Mouse (Mus musculus): ENCODE data around the gene Pla1a. TPM values are rescaled to one million over a fixed set of nuclear protein-coding genes. Genes with fewer than 3 reads are reported as not detected.
"Not testable (repeated sequence)": the region's sequence is repeated elsewhere in the genome, so short reads cannot be mapped to it uniquely, and the experiment has no call there.

The Pla1a gene
- 11.3 and 14.4 TPM in 2 replicates for polyA plus RNA-seq (2012; ENCODE audit: insufficient read depth, insufficient read length, missing spikeins)

DNA sequence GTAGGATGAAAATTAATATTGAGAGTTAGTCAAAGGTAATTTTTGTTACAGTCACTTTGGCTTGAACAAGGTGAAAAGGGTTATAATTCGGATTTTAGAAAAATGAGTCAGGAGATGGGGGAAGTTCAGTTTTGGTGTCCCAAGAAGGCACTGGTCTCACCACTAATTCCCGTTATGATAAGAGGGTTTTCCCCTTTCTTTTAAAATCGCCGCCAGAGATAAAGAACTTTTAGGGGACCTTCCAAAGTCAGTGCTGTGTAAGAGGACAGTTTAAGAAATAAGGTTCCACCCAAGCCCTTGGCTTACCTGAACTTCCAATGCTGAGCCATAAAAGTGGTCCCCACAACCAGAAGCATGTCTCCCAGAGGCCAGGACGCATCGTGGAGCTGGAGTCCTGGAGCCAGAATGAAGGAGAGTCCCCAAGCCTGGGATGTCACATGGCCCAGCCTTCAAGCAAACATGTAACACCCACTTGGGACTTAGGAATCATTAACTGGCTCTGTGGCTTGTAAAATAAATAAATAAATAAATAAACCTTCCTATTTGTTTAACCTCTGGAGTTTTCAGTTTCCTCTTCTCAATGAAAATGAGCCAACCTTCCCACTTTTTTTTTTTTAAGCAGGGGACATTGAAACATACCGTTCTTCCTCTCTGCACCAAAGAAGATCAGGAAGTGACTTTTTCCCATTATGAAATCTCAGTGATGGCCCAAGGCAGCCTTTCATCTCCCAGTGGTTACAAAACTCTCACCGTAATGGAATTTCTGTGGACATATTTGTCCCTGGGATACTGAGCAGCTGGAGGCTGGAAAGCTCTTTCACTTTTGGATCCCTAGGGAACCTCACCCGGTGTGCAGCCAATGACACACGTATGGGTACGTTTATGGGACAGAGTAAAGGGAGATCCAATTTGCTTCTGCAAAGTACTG is at the start of gene Pla1a:
Gene Pla1a (minus strand): TSS at position 648 of the 928 bp plus-strand sequence.
- peak within 1 kb of the TSS; percentile 63 for H3K27ac ChIP-seq (replicated peaks; ENCODE audit: low read depth, low read length)
- no peaks in the 10 kb centered on the region for H3K4me1 ChIP-seq (ENCODE audit: control insufficient read depth, insufficient read depth, insufficient read length, low read length)
- peak within 1 kb of the TSS; percentile 36 for H3K4me3 ChIP-seq (ENCODE audit: insufficient read depth, low read depth, low read length)

DNA sequence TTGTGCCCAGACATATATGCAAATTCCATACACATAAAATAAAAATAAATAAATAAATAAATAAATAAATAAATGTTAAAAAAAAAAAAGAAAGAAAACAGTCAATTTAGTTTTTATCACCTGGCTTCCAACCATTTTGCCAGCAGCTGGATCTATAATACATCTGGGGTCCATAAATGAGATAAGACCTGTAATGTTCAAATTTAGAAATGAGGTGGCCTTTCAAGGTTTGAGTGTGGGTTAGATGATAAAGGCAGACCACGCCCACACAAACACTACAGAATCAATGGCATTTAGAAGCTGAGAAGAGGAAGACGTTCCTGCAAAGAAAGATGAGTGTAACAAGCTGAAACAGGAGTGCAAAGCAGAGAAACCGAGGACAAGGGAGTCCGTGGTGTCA is 48.4 kb upstream of the Pla1a start:
- Histone ChIP-seq H3K27ac (replicated peaks; ENCODE audit: low read depth, low read length) (no peak overlapping the region), H3K4me1 (ENCODE audit: control insufficient read depth, insufficient read depth, insufficient read length, low read length) (no peaks in the 10 kb centered on the region), H3K4me3 (ENCODE audit: insufficient read depth, low read depth, low read length) (no peak overlapping the region)

DNA sequence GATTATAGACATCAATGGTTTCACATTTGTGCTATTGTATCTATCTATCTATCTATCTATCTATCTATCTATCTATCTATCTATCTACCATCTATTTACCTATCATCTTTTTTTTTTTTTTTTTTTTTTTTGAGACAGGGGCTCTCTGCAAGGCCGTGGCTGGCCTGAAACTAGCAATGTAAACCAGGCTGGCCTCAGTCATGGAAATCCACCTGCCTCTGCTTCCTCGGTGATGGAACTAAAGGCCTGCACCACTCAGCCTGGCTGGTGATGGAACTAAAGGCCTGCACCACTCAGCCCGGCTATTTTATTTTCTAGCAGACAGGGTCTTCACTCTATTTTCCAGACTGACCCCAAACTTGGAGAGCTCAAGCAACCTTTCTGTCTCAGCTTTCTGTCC is 45.4 kb upstream of the Pla1a start:
- Histone ChIP-seq H3K4me1 (ENCODE audit: control insufficient read depth, insufficient read depth, insufficient read length, low read length) (no peaks in the 10 kb centered on the region; the same call in 1 of the 2 replicates), H3K4me3 (ENCODE audit: insufficient read depth, low read depth, low read length) (no peak overlapping the region)

GRCm38 (mm10) chr16:38477241-38477608 is 44.3 kb upstream of the Pla1a start:
- H3K4me3 ChIP-seq (ENCODE audit: insufficient read depth, low read depth, low read length) = peak overlapping the region; percentile 69; the same call in 1 of the 2 replicates
- not testable (repeated sequence) for H3K27ac ChIP-seq (replicated peaks; ENCODE audit: low read depth, low read length); H3K4me1 ChIP-seq (ENCODE audit: control insufficient read depth, insufficient read depth, insufficient read length, low read length)

More for the DNA sequence above, 45.4 kb upstream of the Pla1a start:
- H3K27ac ChIP-seq (replicated peaks; ENCODE audit: low read depth, low read length) = no peak overlapping the region

DNA sequence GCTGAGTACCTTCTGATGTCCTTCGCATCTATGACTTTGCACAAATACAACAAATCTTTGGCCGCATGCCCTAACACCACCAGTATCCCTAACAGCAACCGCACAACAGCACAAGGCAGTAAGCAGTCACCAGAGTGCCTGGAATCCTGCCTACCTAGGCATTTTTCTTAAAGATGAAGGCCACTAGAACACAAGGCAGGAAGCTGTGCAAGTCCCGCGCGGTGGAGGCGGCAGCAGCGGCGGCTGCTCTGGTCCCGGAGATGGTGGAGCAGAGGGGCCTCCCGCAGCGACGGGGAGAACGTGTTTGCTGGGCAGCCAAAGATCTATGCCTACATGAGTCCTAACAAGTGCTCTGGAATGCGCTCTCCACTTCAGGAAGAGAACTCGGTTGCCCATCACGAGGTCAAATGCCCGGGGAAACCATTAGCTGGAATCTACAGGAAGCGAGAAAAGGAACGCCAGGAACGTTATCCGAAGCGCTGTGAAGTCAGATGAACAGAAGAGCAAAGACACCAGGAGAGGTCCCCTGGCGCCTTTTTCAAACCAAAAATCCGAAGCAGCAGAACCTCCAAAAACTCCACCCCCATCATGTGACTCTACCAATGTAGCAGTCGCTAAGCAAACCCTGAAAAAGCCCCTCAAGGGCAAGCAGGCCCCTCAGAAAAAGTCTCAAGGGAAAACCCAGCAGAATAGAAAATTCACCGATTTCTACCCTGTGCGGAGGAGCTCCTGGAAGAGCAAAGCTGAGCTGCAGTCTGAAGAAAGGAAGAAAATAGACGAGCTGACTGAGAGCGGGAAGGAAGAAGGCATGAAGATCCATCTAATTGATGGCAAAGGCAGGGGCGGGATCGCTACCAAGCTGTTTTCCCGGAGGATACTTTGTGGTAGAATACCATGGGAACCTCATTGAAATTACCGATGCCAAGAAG is 43.6 kb upstream of the Pla1a start:
- Histone ChIP-seq H3K27ac (replicated peaks; ENCODE audit: low read depth, low read length) (peak overlapping the region; percentile 30; the same call in 1 of the 2 replicates), H3K4me1 (ENCODE audit: control insufficient read depth, insufficient read depth, insufficient read length, low read length) (no peaks in the 10 kb centered on the region; the same call in 1 of the 2 replicates), H3K4me3 (ENCODE audit: insufficient read depth, low read depth, low read length) (peak overlapping the region; percentile 69)

DNA sequence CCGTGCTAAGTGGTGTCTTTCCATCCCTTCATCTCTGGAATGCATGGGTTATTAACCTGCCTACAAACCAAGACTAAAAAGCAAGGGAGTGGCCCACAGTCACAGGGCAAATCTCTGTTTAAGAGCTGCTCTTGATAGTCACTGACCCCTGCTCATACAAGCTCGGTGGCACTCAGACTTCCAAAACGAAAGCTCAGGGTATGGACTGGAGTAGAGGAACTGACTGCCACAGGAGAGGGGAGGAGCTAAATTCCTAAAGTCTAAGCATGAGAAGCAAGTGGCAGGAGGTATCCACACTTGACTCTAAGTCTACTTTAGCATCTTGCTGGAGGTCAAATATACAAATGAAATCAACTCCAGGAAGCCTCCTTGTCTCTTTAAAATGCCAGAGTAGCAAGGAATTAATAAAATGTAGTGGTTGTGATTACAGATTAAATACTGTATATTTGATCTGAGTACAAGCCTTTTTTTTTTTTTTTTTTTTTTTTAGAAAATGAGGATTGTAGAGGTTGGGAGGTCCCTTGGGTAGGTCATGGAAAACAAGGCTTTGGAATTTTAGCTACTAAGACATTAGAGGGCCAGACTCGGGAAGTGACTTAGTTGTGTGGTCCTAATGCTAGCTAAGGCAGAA is 42.9 kb upstream of the Pla1a start:
- Histone ChIP-seq H3K27ac (replicated peaks; ENCODE audit: low read depth, low read length) (peak overlapping the region; percentile 54), H3K4me3 (ENCODE audit: insufficient read depth, low read depth, low read length) (peak overlapping the region; percentile 69; the same call in 1 of the 2 replicates), H3K4me1 (ENCODE audit: control insufficient read depth, insufficient read depth, insufficient read length, low read length) (no peaks in the 10 kb centered on the region; the same call in 1 of the 2 replicates)

GRCm38 (mm10) chr16:38474677-38475286 is 41.8 kb upstream of the Pla1a start:
- H3K4me3 ChIP-seq (ENCODE audit: insufficient read depth, low read depth, low read length) = no peak overlapping the region

DNA sequence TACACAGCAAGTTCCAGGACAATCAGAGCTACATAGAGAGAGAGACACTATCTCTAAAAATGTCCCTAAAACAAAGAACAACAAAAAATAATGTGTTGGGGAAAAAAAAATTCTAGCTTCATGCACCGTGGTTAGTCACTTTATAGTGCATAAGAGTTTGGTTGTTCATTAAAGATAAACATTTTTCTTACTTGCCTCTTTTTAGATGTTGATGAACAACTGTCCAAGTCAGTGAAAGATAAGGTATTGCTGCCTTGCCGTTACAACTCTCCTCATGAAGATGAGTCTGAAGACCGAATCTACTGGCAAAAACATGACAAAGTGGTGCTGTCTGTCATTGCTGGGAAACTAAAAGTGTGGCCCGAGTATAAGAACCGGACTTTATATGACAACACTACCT is 40.7 kb upstream of the Pla1a start:
- Histone ChIP-seq H3K4me1 (ENCODE audit: control insufficient read depth, insufficient read depth, insufficient read length, low read length) (no peaks in the 10 kb centered on the region; the same call in 1 of the 2 replicates), H3K27ac (replicated peaks; ENCODE audit: low read depth, low read length) (no peak overlapping the region), H3K4me3 (ENCODE audit: insufficient read depth, low read depth, low read length) (no peak overlapping the region)

More at GRCm38 (mm10) chr16:38474677-38475286, 41.8 kb upstream of the Pla1a start:
- Histone ChIP-seq H3K4me1 (ENCODE audit: control insufficient read depth, insufficient read depth, insufficient read length, low read length) (no peaks in the 10 kb centered on the region; the same call in 1 of the 2 replicates), H3K27ac (replicated peaks; ENCODE audit: low read depth, low read length) (no peak overlapping the region)

GRCm38 (mm10) chr16:38472507-38472873 is 39.5 kb upstream of the Pla1a start:
- Histone ChIP-seq H3K4me1 (ENCODE audit: control insufficient read depth, insufficient read depth, insufficient read length, low read length) (no peaks in the 10 kb centered on the region; the same call in 1 of the 2 replicates), H3K27ac (replicated peaks; ENCODE audit: low read depth, low read length) (no peak overlapping the region), H3K4me3 (ENCODE audit: insufficient read depth, low read depth, low read length) (no peak overlapping the region)

- Histone ChIP-seq H3K4me1 (ENCODE audit: control insufficient read depth, insufficient read depth, insufficient read length, low read length) (no peaks in the 10 kb centered on the region; the same call in 1 of the 2 replicates), H3K4me3 (ENCODE audit: insufficient read depth, low read depth, low read length) (no peak overlapping the region), H3K27ac (replicated peaks; ENCODE audit: low read depth, low read length) (no peak overlapping the region)
Measured at GRCm38 (mm10) chr16:38471697-38472506, 39.0 kb upstream of the Pla1a start.

DNA sequence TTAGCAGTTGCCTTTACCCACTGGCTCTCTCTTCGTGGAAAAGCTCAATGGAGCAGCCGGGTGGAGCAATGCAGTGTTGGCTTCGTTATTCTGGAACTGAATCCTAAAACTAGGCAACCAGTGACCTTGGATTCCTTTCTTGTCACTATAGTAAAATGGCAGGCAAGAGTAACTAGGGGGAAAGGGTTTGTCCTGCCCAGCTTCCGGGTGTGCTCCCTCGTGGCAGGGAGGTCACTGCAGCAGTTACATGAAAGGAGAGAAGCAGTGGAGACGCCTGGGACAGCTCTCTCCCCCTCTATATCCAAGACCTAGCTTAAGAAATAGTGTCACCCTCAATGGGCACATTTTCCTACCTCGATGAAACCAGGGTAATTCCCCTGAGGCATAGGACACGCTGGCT is 36.5 kb upstream of the Pla1a start:
- Histone ChIP-seq H3K4me3 (ENCODE audit: insufficient read depth, low read depth, low read length) (no peak overlapping the region), H3K27ac (replicated peaks; ENCODE audit: low read depth, low read length) (no peak overlapping the region), H3K4me1 (ENCODE audit: control insufficient read depth, insufficient read depth, insufficient read length, low read length) (no peaks in the 10 kb centered on the region)

- H3K4me3 ChIP-seq (ENCODE audit: insufficient read depth, low read depth, low read length) = no peak overlapping the region
- no peaks in the 10 kb centered on the region for H3K4me1 ChIP-seq (ENCODE audit: control insufficient read depth, insufficient read depth, insufficient read length, low read length)
Measured at GRCm38 (mm10) chr16:38468706-38469018, 35.7 kb upstream of the Pla1a start.

DNA sequence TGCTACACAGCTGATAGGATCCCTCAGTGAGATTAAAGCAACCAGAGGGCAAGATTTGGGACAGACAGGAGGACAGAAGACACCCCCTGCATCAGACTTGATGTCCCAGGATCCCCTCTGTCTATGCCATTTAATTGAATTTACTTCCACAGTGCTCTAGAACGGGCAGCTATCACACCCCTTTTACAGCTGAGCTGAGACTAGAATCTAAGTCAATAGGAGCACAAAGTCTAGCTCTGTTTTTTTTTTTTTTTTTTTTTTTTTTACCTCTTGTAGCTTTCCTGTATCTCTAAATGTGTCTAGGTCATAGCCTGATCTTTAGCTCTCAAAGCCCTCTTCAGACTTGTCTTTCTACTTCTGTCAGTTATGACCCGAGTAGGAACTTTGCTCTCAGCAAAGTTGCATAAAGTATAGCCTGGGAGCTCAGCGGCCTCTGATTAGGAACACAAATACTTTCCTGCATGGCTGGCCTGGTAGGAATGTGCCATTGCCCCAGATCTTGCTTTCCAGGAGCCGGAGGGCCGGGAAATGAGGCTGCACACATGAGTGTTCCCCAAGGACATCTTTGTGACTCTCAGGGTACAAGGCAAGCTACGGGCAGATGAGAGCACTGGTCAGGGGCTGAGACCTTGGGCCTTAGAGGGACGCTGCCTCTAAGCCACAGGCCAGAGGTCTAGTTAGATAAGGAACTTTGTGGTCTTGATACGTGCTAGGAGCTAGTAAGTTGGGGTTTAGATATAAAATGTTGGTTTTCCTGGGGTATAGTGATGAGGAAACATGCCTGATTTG is 35.2 kb upstream of the Pla1a start:
- Histone ChIP-seq H3K4me1 (ENCODE audit: control insufficient read depth, insufficient read depth, insufficient read length, low read length) (no peaks in the 10 kb centered on the region), H3K27ac (replicated peaks; ENCODE audit: low read depth, low read length) (no peak overlapping the region), H3K4me3 (ENCODE audit: insufficient read depth, low read depth, low read length) (no peak overlapping the region)

More at GRCm38 (mm10) chr16:38468706-38469018, 35.7 kb upstream of the Pla1a start:
- H3K27ac ChIP-seq (replicated peaks; ENCODE audit: low read depth, low read length) = no peak overlapping the region

Data from brown adipose tissue, adult 24 weeks (tissue).